Mouse (Mus musculus) kidney, postnatal 0 days (tissue): ENCODE measurements at regions not wholly inside any gene's neighbourhood (a gene's known extent, or its start where the extent isn't known, plus 50 kb on each side); places are given as distances from the start of the nearest gene placed in this dataset.
"Not testable (repeated sequence)": the region's sequence is repeated elsewhere in the genome, so short reads cannot be mapped to it uniquely, and the experiment has no call there.

Experiments
- ATAC-seq: fragments of 200-750 bp; cut with Nextera tagmentation; replicated peaks from 2 replicates; pipeline ENCODE4 v1.8.0; 2017; ENCODE audit warnings: low read depth, moderate number of reproducible peaks, moderate TSS enrichment, moderate library complexity; ENCODE audit not compliant: low FRiP score
- DNase-seq: peaks from one replicate; pipeline ENCODE4 v3.0.0-alpha.2; 2016; ENCODE audit warnings: low spot score
- H3K27ac ChIP-seq: fragments of 300-500 bp; sonication (generic); 2 replicates; pipeline ENCODE4 v1.5.1; 2014; ENCODE audit warnings: mild to moderate bottlenecking
- H3K27me3 ChIP-seq: fragments of 300-500 bp; sonication (generic); 2 replicates; pipeline ENCODE4 v1.6.1; 2014; ENCODE audit warnings: low read length, mixed read lengths; ENCODE audit not compliant: insufficient read depth
- H3K36me3 ChIP-seq: fragments of 300-500 bp; sonication (generic); 2 replicates; pipeline ENCODE4 v1.6.1; 2014; ENCODE audit warnings: low read length, mixed read lengths; ENCODE audit not compliant: insufficient read depth
- H3K4me1 ChIP-seq: fragments of 300-500 bp; sonication (generic); replicated peaks from 2 replicates; pipeline ENCODE4 v1.6.1; 2014; ENCODE audit warnings: antibody characterized with exemption, low read length, mixed read lengths; ENCODE audit not compliant: insufficient read depth
- H3K4me2 ChIP-seq: fragments of 300-500 bp; sonication (generic); 2 replicates; pipeline ENCODE4 v1.6.1; 2014; ENCODE audit warnings: mild to moderate bottlenecking, low read length, moderate library complexity, mixed read lengths
- H3K4me3 ChIP-seq: fragments of 300-500 bp; sonication (generic); replicated peaks from 2 replicates; pipeline ENCODE4 v1.5.1; 2014; ENCODE audit warnings: low read depth, low read length
- H3K9ac ChIP-seq: fragments of 300-500 bp; sonication (generic); 2 replicates; pipeline ENCODE4 v1.6.1; 2014; ENCODE audit warnings: low read depth, low read length
- H3K9me3 ChIP-seq: fragments of 300-500 bp; sonication (generic); replicated peaks from 2 replicates; pipeline ENCODE4 v1.6.1; 2016; ENCODE audit warnings: low read length, inconsistent platforms, mixed read lengths
- CTCF ChIP-seq: IDR thresholded peaks from 2 replicates; pipeline ENCODE4 v1.5.1; 2016; ENCODE audit warnings: antibody characterized with exemption, low read depth, mild to moderate bottlenecking, moderate library complexity
- WGBS: fragments of 180-500 bp; shearing (Covaris S2); extraction: QIAGEN DNeasy Blood & Tissue Kit; methylation state at CpG from one replicate; pipeline ENCODE4 v1.1.7; 2014; 5-methylcytosine and 5-hydroxymethylcytosine counted together

DNA sequence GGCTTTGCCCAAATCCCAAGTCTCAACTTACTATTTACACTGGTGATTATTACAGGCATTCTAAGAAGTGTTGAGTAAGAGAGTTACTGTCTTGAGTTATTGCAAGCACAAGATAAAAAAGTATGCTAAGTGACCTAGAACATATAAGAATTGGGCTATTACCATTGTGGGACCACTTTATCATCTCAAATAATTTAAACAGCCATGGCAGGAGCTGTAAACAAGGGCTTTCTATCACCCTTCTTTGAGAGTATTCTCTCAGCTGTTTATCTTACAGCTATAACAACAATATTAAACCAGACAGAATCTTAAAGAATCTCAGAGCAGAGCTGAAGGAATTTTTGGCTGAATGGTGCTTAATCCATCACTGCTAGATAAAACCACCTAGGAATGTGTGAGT, 94.2 kb upstream of the Mpdz start:
- Histone ChIP-seq H3K27ac (no peak overlapping the region), H3K27me3 (no peaks in the 10 kb centered on the region), H3K9ac (no peak overlapping the region), H3K4me1 (no peaks in the 10 kb centered on the region), H3K4me2 (no peak overlapping the region), H3K9me3 (no peaks in the 10 kb centered on the region), H3K4me3 (no peak overlapping the region), H3K36me3 (no peaks in the 10 kb centered on the region)
- DNase-seq, result no peak
- no peak for ATAC-seq
- no peak for TF ChIP-seq CTCF

DNA sequence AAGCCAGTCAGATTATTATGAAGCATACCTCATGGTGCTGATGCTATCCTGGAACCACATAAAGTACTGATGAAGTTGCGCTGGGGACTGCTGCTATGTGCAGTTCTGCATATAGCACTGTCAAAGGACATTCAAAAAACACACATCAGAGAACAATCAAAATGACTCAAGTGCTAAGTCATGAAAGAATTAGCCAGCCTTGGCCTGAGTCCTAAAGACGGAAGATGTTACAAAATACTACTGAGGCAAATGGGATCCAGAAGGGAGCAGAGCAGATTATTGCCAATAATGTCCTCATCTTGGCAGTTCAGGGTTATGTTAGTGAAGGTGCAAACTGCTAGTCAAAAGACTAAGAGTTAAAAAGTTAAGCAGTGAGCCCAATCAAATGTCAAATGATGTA, 87.9 kb upstream of the Mpdz start:
- no peaks in the 10 kb centered on the region for H3K36me3 ChIP-seq
- 93% methylated on average over 2 of the region's 2 CpGs for WGBS
- H3K4me1 ChIP-seq, result no peaks in the 10 kb centered on the region
- H3K27me3 ChIP-seq, result no peaks in the 10 kb centered on the region
- no peak overlapping the region for H3K9ac ChIP-seq
- H3K4me3 ChIP-seq, result no peak overlapping the region
- no peak overlapping the region for H3K4me2 ChIP-seq
- H3K27ac ChIP-seq, result no peak overlapping the region
- DNase-seq (no peak), ATAC-seq (no peak)
- no peaks in the 10 kb centered on the region for H3K9me3 ChIP-seq
- TF ChIP-seq CTCF, result no peak

DNA sequence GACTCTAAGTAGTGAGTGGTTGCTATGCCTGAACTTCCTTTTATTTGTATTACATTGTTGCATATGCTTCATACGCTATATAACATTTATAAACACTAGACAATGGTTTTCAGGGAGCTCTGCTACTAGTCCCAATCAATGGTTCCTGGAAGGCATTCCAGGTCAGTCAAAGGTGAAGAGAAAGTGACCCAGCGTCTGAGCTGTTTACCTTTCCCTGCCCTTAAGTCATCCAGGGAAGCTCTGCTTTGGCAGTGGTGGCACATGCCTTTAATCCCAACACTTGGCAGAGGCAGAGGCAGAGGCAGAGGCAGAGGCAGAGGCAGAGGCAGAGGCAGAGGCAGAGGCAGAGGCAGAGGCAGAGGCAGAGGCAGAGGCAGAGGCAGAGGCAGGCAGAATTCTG, 76.5 kb upstream of the Mpdz start:
- not testable (repeated sequence) for ATAC-seq, H3K4me3 ChIP-seq, H3K4me2 ChIP-seq, H3K4me1 ChIP-seq, DNase-seq, H3K36me3 ChIP-seq, H3K9me3 ChIP-seq, H3K27ac ChIP-seq, H3K27me3 ChIP-seq, H3K9ac ChIP-seq
- 56% methylated on average over 2 of the region's 2 CpGs for WGBS

DNA sequence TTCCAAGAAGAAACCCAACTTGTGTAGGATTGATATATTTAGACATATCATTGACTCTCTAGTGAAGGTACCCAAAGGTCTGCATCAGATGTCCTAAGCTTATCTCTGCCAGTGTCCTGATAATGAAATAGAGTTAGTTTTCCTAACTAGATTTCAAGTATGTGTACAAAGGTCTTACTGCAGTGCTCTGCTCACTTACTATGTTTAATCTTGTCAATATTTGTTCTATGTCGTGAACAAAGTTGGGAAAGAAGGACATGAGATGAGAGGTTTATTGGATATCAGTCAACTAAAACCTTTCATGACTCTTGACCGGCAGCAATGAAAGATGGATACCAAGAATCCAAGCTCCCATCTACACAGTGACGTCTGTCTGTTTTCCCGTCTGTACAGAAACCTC, 71.9 kb upstream of the Mpdz start:
- Histone ChIP-seq H3K27me3 (no peaks in the 10 kb centered on the region), H3K9ac (no peak overlapping the region), H3K4me1 (no peaks in the 10 kb centered on the region), H3K9me3 (no peaks in the 10 kb centered on the region), H3K36me3 (no peaks in the 10 kb centered on the region), H3K4me2 (no peak overlapping the region), H3K27ac (no peak overlapping the region), H3K4me3 (no peak overlapping the region)
- no peak for TF ChIP-seq CTCF
- no peak for ATAC-seq
- 82% methylated on average over 4 of the region's 4 CpGs for WGBS
- no peak for DNase-seq

DNA sequence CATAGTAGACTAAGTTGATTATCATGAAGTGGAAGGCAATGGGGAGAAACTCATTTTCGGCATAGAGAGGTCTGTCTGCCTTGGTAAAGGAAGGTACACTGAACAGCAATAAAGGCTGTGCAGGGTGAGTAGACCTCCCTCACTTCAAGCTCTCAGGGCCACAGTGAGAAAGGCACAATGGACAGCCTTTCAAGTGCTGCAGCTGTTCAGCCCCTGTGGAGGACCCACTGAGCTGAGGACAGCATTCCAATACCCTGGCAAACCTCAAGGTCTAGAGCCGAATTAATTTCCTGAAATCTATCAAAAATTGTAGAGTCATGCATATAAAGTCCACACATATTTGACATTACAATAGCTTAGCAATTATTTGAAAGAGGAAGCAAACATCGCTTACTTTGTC, 69.8 kb upstream of the Mpdz start:
- H3K36me3 ChIP-seq, result no peaks in the 10 kb centered on the region
- 71% methylated on average over 3 of the region's 3 CpGs for WGBS
- no peak for ATAC-seq

DNA sequence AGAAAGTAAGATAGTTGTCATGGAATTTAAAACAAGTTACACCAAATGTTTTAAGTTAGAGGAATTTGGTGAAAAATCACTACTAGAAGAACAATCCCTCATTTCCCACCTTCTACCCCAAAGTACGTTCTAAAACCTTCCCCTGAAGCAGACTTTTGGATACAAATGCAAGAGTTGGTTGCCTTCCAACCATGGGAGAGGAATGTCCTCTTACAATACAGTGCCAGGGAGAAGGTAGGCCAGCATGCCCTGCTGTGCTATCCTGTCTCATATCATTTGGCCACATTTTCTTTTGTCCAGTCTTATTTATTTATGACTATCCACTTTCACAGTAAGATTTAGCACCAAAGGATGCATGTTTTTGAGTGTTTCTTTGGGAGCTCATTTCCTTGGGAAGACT, 66.2 kb upstream of the Mpdz start:
- no peak for TF ChIP-seq CTCF
- no peak overlapping the region for H3K4me2 ChIP-seq
- ATAC-seq, result no peak
- H3K9me3 ChIP-seq, result no peaks in the 10 kb centered on the region
- H3K4me1 ChIP-seq, result no peaks in the 10 kb centered on the region
- 91% methylated on average over 1 of the region's 1 CpGs for WGBS
- no peak overlapping the region for H3K9ac ChIP-seq
- no peaks in the 10 kb centered on the region for H3K27me3 ChIP-seq
- H3K36me3 ChIP-seq, result no peaks in the 10 kb centered on the region
- no peak overlapping the region for H3K27ac ChIP-seq
- no peak overlapping the region for H3K4me3 ChIP-seq
- no peak for DNase-seq

More for the DNA sequence above, 69.8 kb upstream of the Mpdz start:
- Histone ChIP-seq H3K9ac (no peak overlapping the region), H3K4me1 (no peaks in the 10 kb centered on the region), H3K9me3 (no peaks in the 10 kb centered on the region), H3K27me3 (no peaks in the 10 kb centered on the region), H3K4me2 (no peak overlapping the region), H3K4me3 (no peak overlapping the region), H3K27ac (no peak overlapping the region)
- no peak for DNase-seq
- no peak for TF ChIP-seq CTCF

DNA sequence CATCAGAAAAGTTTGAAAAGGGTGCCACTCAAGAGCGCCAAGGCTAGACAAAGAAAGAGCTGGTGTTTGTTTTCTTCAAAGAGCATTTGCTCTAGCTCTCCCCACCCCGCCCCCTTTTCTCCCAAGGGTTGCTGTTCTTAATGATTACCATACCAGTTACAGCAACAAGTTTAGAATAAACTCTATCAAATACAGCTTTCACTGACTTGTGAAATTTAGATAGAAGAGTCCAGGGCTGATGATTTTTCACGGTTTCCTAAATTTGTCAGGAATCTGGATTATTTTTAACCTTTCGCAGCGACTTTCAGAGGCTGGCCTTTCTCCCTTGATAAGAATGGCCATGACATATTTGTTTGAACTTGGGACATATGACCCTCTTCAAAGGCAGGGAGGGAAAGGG, 64.2 kb upstream of the Mpdz start:
- Histone ChIP-seq H3K27ac (no peak overlapping the region), H3K4me2 (no peak overlapping the region), H3K4me3 (no peak overlapping the region), H3K4me1 (no peaks in the 10 kb centered on the region), H3K27me3 (no peaks in the 10 kb centered on the region), H3K36me3 (no peaks in the 10 kb centered on the region), H3K9me3 (no peaks in the 10 kb centered on the region), H3K9ac (no peak overlapping the region)
- DNase-seq (no peak), ATAC-seq (no peak)
- TF ChIP-seq CTCF, result no peak
- WGBS, result 86% methylated on average over 5 of the region's 5 CpGs
